Mouse (Mus musculus): ENCODE measurements around the gene Gm20662.

DNA sequence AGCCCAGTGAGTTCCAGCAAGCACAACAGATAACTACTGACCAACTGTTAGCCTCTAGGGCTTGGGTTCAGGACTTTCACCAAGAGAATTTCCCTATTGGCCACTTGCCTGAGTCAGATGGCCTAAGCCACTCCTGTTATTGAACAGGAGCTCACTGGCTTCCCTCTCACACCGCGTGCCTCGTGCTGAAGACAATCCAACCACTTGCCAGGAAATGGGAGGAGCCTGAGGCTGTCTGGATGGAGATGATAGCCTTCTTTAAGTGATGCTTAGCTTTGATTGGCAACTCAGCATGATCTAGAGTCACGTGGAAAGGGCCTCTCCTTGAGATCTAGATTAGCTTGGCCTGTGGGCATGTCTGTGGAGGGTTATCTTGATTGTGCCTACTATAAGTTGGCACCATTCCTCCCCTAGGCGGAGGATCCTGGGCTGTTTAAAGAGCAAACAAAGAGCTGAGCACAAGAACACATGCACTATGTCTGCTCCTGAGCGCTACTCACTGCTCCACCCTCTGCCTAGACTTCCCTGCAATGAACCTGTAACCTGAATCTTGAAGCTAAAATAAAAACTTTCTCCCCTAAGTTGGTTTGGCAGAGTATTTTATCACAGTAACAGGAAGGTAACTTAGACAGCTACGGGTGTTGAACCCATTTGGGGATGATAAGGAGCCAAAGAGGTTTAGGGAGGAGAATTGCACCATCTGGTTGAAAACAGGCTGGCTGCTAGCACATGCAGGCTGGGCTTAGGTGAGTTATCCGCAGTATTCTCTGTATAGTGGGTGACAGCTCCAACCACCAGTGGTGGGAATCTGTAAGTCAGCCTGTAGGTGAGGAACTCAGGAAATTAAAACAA lies 24.2 kb upstream of the Gm20662 start:
- TF ChIP-seq GATA1 (IDR thresholded peaks at IDR 0.05; ENCODE audit: borderline replicate concordance, low read length) (no peak), CTCF (IDR thresholded peaks at IDR 0.05; ENCODE audit: low read depth, low read length) (no peak)

Data from G1E (cell line).